8 mouse cellular contexts compared by ENCODE assay signal in the genomic region with DNA sequence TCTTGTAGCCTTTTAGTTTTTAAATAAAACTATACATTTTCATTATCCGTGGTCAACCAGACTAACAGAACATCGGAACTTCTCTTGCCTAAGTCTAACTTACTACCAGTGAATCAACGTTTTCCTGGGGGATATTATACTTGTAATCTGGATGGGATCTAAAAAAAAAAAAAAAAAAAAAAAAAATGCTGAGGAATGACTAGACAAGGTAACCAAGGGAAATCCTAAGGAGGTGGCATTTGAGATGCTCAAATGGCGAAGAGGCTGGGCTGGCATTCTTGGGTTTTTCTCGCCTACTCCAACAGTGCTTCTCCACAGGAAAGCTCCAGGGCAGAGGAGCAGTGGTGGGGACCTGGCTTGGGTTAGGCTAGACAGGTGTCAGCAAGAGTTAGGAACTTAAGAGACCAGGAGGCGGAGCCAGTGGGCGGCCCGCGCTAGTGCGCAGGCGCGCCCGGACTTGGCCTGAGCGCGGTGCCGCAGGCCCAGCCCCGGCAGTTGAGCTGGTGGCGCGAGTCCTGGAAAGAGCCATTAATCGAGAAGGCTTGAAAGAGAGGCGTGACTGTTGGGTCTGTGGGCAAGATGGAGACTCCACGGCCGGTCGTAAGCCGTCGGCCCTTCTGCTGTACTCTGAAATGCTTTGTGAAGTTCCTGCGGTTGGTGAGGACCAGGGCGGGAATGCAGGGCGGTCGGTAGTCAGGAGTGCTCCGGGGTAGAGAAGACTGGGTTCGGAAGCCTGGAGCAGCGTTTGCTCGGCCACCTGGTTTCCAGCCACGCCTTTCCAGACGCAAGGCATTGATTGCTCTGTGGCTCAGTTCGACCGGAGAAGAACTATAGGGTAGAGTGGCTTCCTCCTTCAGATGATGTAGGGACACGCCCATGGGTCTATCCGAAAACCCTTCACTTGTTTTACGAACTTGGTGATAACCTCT. TPM values are rescaled to one million over a fixed set of nuclear protein-coding genes. Genes with fewer than 3 reads are reported as not detected.
DNase-seq lines count a peak whose midpoint lies in the region; ATAC-seq and TF ChIP-seq lines count a peak whose summit lies in the region.

TSS of gene Cklf (plus strand) at position 423 of the 929 bp plus-strand sequence.

- peaks cover 4 to 31% of the 10 kb centered on the region in 2 experiments for H3K4me1 ChIP-seq in MEL (ENCODE audit: control insufficient read depth in 1 of 2, insufficient read depth in 2 of 2, low read length in 2 of 2)
- peaks cover 9% of the 10 kb centered on the region for H3K4me1 ChIP-seq in forebrain, postnatal 0 days (ENCODE audit: insufficient read depth)
- peaks cover 4% of the 10 kb centered on the region; the same call in 1 of the 2 replicates for H3K4me1 ChIP-seq in lung, postnatal 0 days (ENCODE audit: insufficient read depth, low read depth, low read length)

- H3K4me3 ChIP-seq in MEL (ENCODE audit: control insufficient read depth in 1 of 2, insufficient read depth in 1 of 2, low read depth in 2 of 2, low read length in 2 of 2): peak within 1 kb of the TSS; percentile 84 to 90
- H3K4me3 ChIP-seq in forebrain, postnatal 0 days (ENCODE audit: low read depth, low read length): peak within 1 kb of the TSS; percentile 60
- peak within 1 kb of the TSS; percentile 64 for H3K4me3 ChIP-seq in lung, postnatal 0 days (ENCODE audit: low read depth, low read length)

- no peak for TF ChIP-seq CTCF in MEL (IDR thresholded peaks at IDR 0.05 in 2 of 3, conservative IDR thresholded peaks at IDR 0.05 in 1 of 3; ENCODE audit: control insufficient read depth in 1 of 3, insufficient read depth in 1 of 3, low read depth in 2 of 3, low read length in 3 of 3, poor library complexity in 1 of 3, severe bottlenecking in 1 of 3)
- TF ChIP-seq CTCF in forebrain, postnatal 0 days (IDR thresholded peaks at IDR 0.05; ENCODE audit: low read depth): peak; percentile 49
- peak; percentile 50 for TF ChIP-seq CTCF in lung, postnatal 0 days (IDR thresholded peaks at IDR 0.05)

- peak within 1 kb of the TSS; percentile 61 for H3K4me2 ChIP-seq in forebrain, postnatal 0 days (ENCODE audit: low read depth)
- H3K4me2 ChIP-seq in lung, postnatal 0 days (replicated peaks; ENCODE audit: low read depth, low read length): peak within 1 kb of the TSS; percentile 87

- peak in 1 of 2 experiments; percentile 3; a peak in 1 of 4 replicates for TF ChIP-seq EP300 in MEL (IDR thresholded peaks at IDR 0.05; ENCODE audit: low read depth in 1 of 2, low read length in 2 of 2)
- TF ChIP-seq EP300 in lung, postnatal 0 days (IDR thresholded peaks at IDR 0.05): no peak

- H3K27me3 ChIP-seq in MEL (ENCODE audit: control insufficient read depth in 1 of 2, insufficient read depth in 2 of 2, low read length in 2 of 2): no peaks in the 10 kb centered on the region
- H3K27me3 ChIP-seq in forebrain, postnatal 0 days (ENCODE audit: insufficient read depth, low read length): no peaks in the 10 kb centered on the region
- no peaks in the 10 kb centered on the region for H3K27me3 ChIP-seq in lung, postnatal 0 days (replicated peaks; ENCODE audit: insufficient read depth, low read length)

- ATAC-seq in forebrain, postnatal 0 days: peak; percentile 65
- peak; percentile 81 for ATAC-seq in lung, postnatal 0 days

- DNase-seq in MEL (ENCODE audit: low read depth, low spot score): peak; percentile 95
- DNase-seq in cerebellum, adult 18-20 months: peak; percentile 72 to 84
- DNase-seq in forebrain, postnatal 0 days: peak; percentile 91
- DNase-seq in heart, postnatal 4 days: peak; percentile 85
- DNase-seq in layer of hippocampus, adult 9-11 months: peak; percentile 73
- peak; percentile 95 for DNase-seq in lung, postnatal 0 days (ENCODE audit: low spot score)
- DNase-seq in ovary, postnatal 14 days (ENCODE audit: low spot score): peak; percentile 85
- peak; percentile 89 for DNase-seq in thymus, postnatal 14 days

- TF ChIP-seq POLR2A in MEL (IDR thresholded peaks at IDR 0.05; ENCODE audit: control insufficient read depth in 1 of 2, insufficient read depth in 1 of 2, low read depth in 1 of 2, low read length in 2 of 2, poor library complexity in 1 of 2): peak; percentile 90 to 93

- H3K9me3 ChIP-seq in MEL (replicated peaks; ENCODE audit: insufficient read depth, low read length): no peaks in the 10 kb centered on the region
- no peaks in the 10 kb centered on the region for H3K9me3 ChIP-seq in forebrain, postnatal 0 days (ENCODE audit: low read length)
- H3K9me3 ChIP-seq in lung, postnatal 0 days (ENCODE audit: low read length): no peaks in the 10 kb centered on the region

- peak within 1 kb of the TSS; percentile 79 for H3K27ac ChIP-seq in MEL (ENCODE audit: control insufficient read depth, low read depth, low read length)
- H3K27ac ChIP-seq in forebrain, postnatal 0 days (ENCODE audit: low read depth, low read length): no peak within 1 kb of the TSS
- H3K27ac ChIP-seq in lung, postnatal 0 days (ENCODE audit: low read length): peak within 1 kb of the TSS; percentile 51

- 4% methylated on average over 41 of the region's 41 CpGs for WGBS in forebrain, postnatal 0 days
- WGBS in lung, postnatal 0 days: 3% methylated on average over 41 of the region's 41 CpGs

- H3K9ac ChIP-seq in MEL (ENCODE audit: control insufficient read depth, low read depth, low read length, poor library complexity, severe bottlenecking): peak within 1 kb of the TSS; percentile 73
- peak within 1 kb of the TSS; percentile 61 for H3K9ac ChIP-seq in forebrain, postnatal 0 days
- H3K9ac ChIP-seq in lung, postnatal 0 days (replicated peaks; ENCODE audit: low read depth): peak within 1 kb of the TSS; percentile 48

- peaks cover 0 to 15% of the 10 kb centered on the region in 2 experiments; a peak in 2 of 4 replicates for H3K36me3 ChIP-seq in MEL (ENCODE audit: control insufficient read depth in 1 of 2, insufficient read depth in 2 of 2, low read length in 2 of 2)
- H3K36me3 ChIP-seq in forebrain, postnatal 0 days (ENCODE audit: insufficient read depth): peaks cover 5% of the 10 kb centered on the region; the same call in 1 of the 2 replicates
- no peaks in the 10 kb centered on the region for H3K36me3 ChIP-seq in lung, postnatal 0 days (ENCODE audit: insufficient read depth, low read length)

- no peak for TF ChIP-seq RAD21 in MEL (IDR thresholded peaks at IDR 0.05; ENCODE audit: low read depth, low read length)

- peaks cover 7% of the 10 kb centered on the region for H3K79me2 ChIP-seq in MEL (ENCODE audit: control insufficient read depth, insufficient read depth, low read length, poor library complexity)

TF ChIP-seq in MEL, 35 proteins besides CTCF, POLR2A, EP300 and RAD21:
- peak; percentile 57; the same call in 1 of the 2 replicates for TF ChIP-seq TCF12 (IDR thresholded peaks at IDR 0.05; ENCODE audit: low read depth, low read length)
- no peak for TF ChIP-seq MEF2A (IDR thresholded peaks at IDR 0.05; ENCODE audit: extremely low read depth, insufficient replicate concordance, low read depth, low read length, poor library complexity, severe bottlenecking)
- peak; percentile 67; the same call in 1 of the 2 replicates for TF ChIP-seq MXI1 (IDR thresholded peaks at IDR 0.05; ENCODE audit: low read depth, low read length)
- TF ChIP-seq MYB (IDR thresholded peaks at IDR 0.05; ENCODE audit: low read depth, low read length): no peak
- 0 out of 2 replicates have a peak, but pooled peaks have one; percentile 67 for TF ChIP-seq CHD1 (IDR thresholded peaks at IDR 0.05; ENCODE audit: low read depth, low read length)
- peak; percentile 80 for TF ChIP-seq SIN3A (IDR thresholded peaks at IDR 0.05; ENCODE audit: low read length)
- TF ChIP-seq POLR2AphosphoS2 (IDR thresholded peaks at IDR 0.05; ENCODE audit: low read length): peak; percentile 93
- TF ChIP-seq NRF1 (IDR thresholded peaks at IDR 0.05; ENCODE audit: insufficient read depth, low read depth, low read length, poor library complexity, severe bottlenecking): peak; percentile 84
- 0 out of 2 replicates have a peak, but pooled peaks have one; percentile 11 for TF ChIP-seq MAZ (IDR thresholded peaks at IDR 0.05; ENCODE audit: low read depth, low read length)
- no peak for TF ChIP-seq SMC3 (IDR thresholded peaks at IDR 0.05; ENCODE audit: low read depth, low read length)
- peak; percentile 18; the same call in 1 of the 2 replicates for TF ChIP-seq GATA1 (IDR thresholded peaks at IDR 0.05; ENCODE audit: low read depth, low read length)
- peak; percentile 61 for TF ChIP-seq HCFC1 (IDR thresholded peaks at IDR 0.05; ENCODE audit: low read depth, low read length)
- peak; percentile 70; the same call in 1 of the 2 replicates for TF ChIP-seq TBP (IDR thresholded peaks at IDR 0.05; ENCODE audit: low read depth, low read length)
- TF ChIP-seq POLR2AphosphoS5 (IDR thresholded peaks at IDR 0.05; ENCODE audit: borderline replicate concordance, low read depth, low read length): peak; percentile 59; the same call in 1 of the 2 replicates
- TF ChIP-seq MYC (IDR thresholded peaks at IDR 0.05; ENCODE audit: low read depth, low read length): peak; percentile 68; the same call in 1 of the 2 replicates
- no peak for TF ChIP-seq BHLHE40 (IDR thresholded peaks at IDR 0.05; ENCODE audit: borderline replicate concordance, low read depth, low read length)
- TF ChIP-seq ZMIZ1 (IDR thresholded peaks at IDR 0.05; ENCODE audit: low read depth, low read length): peak; percentile 90
- 0 out of 2 replicates have a peak, but pooled peaks have one; percentile 20 for TF ChIP-seq ELF1 (IDR thresholded peaks at IDR 0.05; ENCODE audit: low read depth, low read length)
- TF ChIP-seq E2F4 (IDR thresholded peaks at IDR 0.05; ENCODE audit: borderline replicate concordance, low read depth, low read length): peak; percentile 50; the same call in 1 of the 2 replicates
- peak; percentile 95 for TF ChIP-seq NELFE (IDR thresholded peaks at IDR 0.05; ENCODE audit: low read depth, low read length)
- TF ChIP-seq ZNF384 (IDR thresholded peaks at IDR 0.05; ENCODE audit: low read depth, low read length): peak; percentile 95
- no peak for TF ChIP-seq CHD2 (IDR thresholded peaks at IDR 0.05; ENCODE audit: low read length)
- TF ChIP-seq USF2 (IDR thresholded peaks at IDR 0.05; ENCODE audit: borderline replicate concordance in 1 of 2, insufficient read depth in 1 of 2, low read depth in 1 of 2, low read length in 2 of 2): no peak
- peak; percentile 67 for TF ChIP-seq MAX (IDR thresholded peaks at IDR 0.05; ENCODE audit: low read length)

RNA-seq across cellular contexts. Expression of gene Cklf, which starts in this region (rescaled TPM):
- 26.9 and 30.1 TPM in 2 replicates for total RNA-seq in MEL (2012; rRNA removed)
- 10 to 100 TPM in 1 of 2 experiments, not detected in 1; 27.1 TPM for polyA plus RNA-seq in MEL (2012; ENCODE audit: insufficient read depth in 1 of 2, insufficient read length in 2 of 2, low read depth in 1 of 2, low replicate concordance in 2 of 2, missing spikeins in 1 of 2)
- 19.1 and 29.2 TPM in 2 replicates for total RNA-seq in forebrain, postnatal 0 days (2014; rRNA removed)
- 24.8 and 26.8 TPM in 2 replicates for polyA plus RNA-seq in forebrain, postnatal 0 days (2015; fragmentation: Nextera tagmentation; extraction: Ambion mirVana)
- total RNA-seq in heart, postnatal 4 days (2021): 10 to 100 TPM; 10.9 to 11.3 TPM
- 29.2 and 33.2 TPM in 2 replicates for polyA plus RNA-seq in lung, postnatal 0 days (2015; fragmentation: Nextera tagmentation; extraction: Ambion mirVana)

Comparison
In these comparisons a context has a peak if more than half of its experiments do, and no peak if none do; other contexts are left out.
1. CTCF ChIP-seq: peak in forebrain, postnatal 0 days (single experiment) and lung, postnatal 0 days (single experiment); none in MEL (0 of 3).
2. Peak in every context shown above with its lines, with median percentiles within 50 percentile points of each other: DNase-seq, H3K4me3 ChIP-seq and H3K9ac ChIP-seq.